Mouse (Mus musculus) heart, adult 11 months (tissue): ENCODE measurements around the gene Trim37.
"Not testable (repeated sequence)": the region's sequence is repeated elsewhere in the genome, so short reads cannot be mapped to it uniquely, and the experiment has no call there.

Source experiments
- DNase-seq: peaks from one replicate; pipeline ENCODE4 v3.0.0; 2022

Gene Trim37

GRCm38 (mm10) chr11:87233377-87233776 lies 106.5 kb downstream of the Trim37 start:
- peak; percentile 51 for DNase-seq

GRCm38 (mm10) chr11:87234743-87235485 lies 108.0 kb downstream of the Trim37 start:
- peak; percentile 55 for DNase-seq

GRCm38 (mm10) chr11:87235486-87235872 lies 108.6 kb downstream of the Trim37 start:
- peak; percentile 45 for DNase-seq

GRCm38 (mm10) chr11:87238891-87239530 lies 112.1 kb downstream of the Trim37 start:
- peak; percentile 79 for DNase-seq

- peak; percentile 86 for DNase-seq
These were observed 113.4 kb downstream of the Trim37 start for GRCm38 (mm10) chr11:87240141-87240832.

DNA sequence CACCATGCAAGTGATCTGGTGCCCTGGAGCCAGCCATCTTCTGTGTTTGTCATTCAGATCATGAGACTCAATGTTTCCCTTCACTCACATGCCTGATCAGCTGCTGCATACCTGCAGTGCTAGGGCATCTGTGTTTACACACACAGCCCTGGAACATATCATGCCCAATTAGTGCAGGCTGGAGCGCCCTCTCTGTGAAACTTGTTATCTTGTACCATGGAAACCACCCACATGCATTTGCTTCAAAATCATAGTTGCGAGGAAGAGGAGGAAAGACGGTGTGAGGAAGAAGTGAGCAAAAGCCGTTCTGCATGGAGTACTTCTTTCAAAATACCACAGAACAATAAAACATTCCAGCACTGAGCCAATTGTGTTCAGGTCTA lies 113.9 kb downstream of the Trim37 start:
- no peak for DNase-seq

DNA sequence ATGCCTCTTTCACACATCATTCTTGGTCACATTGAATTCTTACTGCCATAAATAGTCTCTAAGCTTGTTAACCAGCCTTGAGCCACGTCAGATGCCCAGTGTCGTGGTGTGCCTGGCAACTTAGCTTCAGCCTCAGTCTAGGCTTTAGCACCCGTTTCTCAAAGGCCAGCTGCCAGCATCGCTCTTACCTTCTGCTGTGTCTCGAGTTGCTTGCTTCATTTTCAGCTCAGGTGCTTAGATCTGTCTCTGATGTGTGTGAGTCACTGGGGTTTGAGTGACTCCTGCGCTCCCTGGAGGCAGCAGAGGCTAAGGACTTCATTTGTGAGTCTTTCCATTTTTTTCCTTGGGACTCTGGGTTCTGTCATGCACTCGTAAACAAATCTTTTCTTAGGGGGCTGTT lies 114.4 kb downstream of the Trim37 start:
- peak; percentile 70 for DNase-seq

DNA sequence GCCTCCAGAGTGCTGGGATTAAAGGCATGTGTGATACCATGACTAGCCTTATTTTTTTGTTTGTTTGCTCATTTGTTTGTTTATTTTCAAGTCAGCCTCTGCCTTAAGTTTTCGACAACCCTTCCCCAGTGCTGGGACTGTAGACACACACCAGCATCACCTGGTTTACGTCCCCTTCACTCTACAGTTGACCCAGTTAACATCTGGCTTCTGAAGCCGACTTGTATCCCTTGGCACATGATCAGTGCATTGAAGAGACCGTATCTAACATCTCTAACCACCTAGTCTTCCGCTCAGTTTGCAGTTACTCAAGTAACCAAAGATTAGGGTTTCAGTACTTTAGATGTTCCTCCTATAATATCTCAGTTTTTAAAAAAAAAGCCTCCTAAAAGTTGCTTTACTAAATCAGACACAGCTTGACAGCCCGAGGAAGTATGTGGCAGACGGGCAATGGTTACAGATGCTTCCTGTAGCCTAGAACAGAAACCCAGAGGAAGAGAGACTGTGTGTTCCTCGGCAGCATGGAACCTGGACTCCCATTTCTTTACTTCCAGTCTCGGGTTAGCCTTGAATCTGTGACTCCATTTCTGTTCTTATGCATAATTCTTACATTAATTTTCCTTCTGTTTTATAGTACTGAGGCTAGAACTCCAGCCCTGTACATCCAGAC lies 118.4 kb downstream of the Trim37 start:
- peak; percentile 70 for DNase-seq

DNA sequence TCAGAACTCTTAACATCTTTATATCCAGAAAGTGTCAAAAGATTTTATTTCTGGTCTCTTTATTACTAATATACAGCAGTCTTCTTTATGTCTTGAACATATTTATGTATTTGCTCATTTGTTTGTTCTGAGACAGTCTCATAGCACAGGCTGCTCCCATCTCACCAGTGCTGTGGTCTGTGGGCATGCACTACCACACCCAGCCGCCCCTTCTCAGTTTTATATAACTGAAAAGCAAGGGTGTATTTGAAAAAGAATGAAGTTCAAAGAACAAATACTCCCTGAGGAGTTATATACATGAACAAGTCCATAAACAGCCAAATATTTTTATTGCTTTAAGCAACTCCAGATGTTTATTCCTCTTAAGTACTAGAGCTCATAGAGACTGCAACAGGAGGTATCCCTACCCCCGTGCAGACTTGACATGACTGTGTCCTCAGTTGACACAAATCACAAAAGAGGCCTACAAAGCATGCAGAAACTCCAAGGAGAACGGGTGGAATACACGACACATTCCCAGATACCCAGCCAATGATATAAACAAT lies 119.3 kb downstream of the Trim37 start:
- DNase-seq = peak; percentile 28

- DNase-seq = peak; percentile 68
These were observed 120.0 kb downstream of the Trim37 start for GRCm38 (mm10) chr11:87246724-87247493.

- DNase-seq = peak; percentile 89
These were observed 120.6 kb downstream of the Trim37 start for GRCm38 (mm10) chr11:87247494-87247866.

DNA sequence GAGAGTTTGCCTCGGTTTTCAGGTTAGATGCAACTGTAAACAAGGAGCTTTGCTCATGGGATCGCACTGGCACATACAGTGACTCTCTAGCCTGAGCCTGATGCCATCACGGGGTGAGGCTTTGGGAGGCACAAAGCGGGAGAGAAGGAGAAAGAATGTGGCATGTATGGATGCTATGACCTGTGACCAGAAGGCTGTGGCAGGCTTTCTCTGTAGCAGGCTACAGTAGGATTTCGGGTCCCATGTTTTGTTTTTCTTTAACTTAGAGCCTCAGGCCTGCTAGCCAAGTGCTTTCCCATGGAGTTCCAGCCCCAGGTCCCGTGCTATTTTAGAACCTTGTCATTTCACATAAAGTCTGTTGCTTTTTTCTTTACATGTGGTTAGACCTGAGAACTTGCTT lies 123.3 kb downstream of the Trim37 start:
- peak; percentile 61 for DNase-seq

- peak; percentile 64 for DNase-seq
These were observed 126.4 kb downstream of the Trim37 start for GRCm38 (mm10) chr11:87253294-87253693.

- peak; percentile 34 for DNase-seq
These were observed 127.3 kb downstream of the Trim37 start for GRCm38 (mm10) chr11:87254149-87254548.

DNA sequence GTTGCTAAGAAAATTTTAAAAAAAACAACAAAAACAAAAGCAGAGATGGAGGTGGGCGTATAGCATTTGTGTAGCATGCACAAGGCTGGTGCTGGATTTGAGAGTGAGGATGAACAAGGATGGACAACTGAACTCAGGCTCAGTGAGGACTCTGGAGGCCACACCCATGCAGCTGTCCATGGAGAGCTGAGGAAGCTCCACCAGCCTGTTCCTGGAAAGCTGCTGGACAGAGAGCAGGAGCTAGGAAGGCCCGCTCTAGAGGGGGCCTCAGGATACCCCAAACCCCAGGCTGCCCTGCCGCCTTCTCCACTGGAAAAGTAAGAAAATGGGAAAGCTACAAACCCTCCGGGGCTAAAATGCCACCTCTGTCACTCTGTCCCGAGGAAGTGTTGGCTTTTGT lies 130.4 kb downstream of the Trim37 start:
- no peak for DNase-seq

GRCm38 (mm10) chr11:87259792-87260191 lies 132.9 kb downstream of the Trim37 start:
- DNase-seq = no peak

DNA sequence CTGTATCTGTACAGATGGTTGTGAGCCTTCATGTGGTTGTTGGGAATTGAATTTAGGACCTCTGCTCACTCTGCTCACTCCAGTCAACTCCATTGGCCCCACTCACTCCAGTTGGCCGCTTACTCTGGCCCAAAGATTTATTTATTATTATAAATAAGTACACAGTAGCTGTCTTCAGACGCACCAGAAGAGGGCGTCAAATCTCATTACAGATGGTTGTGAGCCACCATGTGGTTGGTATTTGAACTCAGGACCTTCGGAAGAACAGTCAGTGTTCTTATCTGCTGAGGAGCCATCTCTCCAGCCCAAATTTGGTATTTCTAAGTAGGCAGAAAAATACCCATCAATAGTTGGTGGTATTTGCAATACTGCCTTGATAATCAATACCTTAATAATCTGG lies 134.8 kb downstream of the Trim37 start:
- not testable (repeated sequence) for DNase-seq

- peak; percentile 72 for DNase-seq
These were observed 137.1 kb downstream of the Trim37 start for GRCm38 (mm10) chr11:87263946-87264345.

DNA sequence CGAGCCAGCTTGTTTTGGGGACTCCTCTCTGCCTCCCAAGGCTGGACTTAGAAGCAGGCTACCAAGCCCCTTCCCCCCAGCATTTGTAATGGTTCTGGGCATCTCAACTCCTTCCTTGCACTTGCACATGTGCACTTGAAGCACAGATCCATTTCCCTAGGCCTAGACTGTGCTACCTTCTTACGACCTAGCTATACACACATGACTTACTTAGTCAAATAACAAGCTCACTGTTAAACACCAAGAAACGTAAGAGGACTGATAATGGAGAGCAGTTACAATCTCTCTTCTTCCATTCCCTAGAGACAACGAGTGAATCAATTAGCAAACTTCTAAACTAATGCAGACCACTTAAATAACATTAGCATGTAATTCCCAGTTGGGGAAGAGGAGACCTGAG lies 139.4 kb downstream of the Trim37 start:
- DNase-seq = no peak

- DNase-seq = peak; percentile 23
These were observed 141.9 kb downstream of the Trim37 start for GRCm38 (mm10) chr11:87268803-87269202.
